Mouse (Mus musculus) hindbrain, embryonic 10.5 days (tissue): ENCODE data around the gene Gm8332. TPM values are rescaled to one million over a fixed set of nuclear protein-coding genes. Genes with fewer than 3 reads are reported as not detected.
"Not testable (repeated sequence)": the region's sequence is repeated elsewhere in the genome, so short reads cannot be mapped to it uniquely, and the experiment has no call there.

Experiments used
- DNase-seq: peaks from one replicate; pipeline ENCODE4 v3.0.0-alpha.2; 2017; ENCODE audit warnings: low spot score
- H3K27ac ChIP-seq: fragments of 300-500 bp; sonication (generic); 2 replicates; pipeline ENCODE4 v1.5.1; 2016; ENCODE audit warnings: mild to moderate bottlenecking, moderate library complexity
- H3K27me3 ChIP-seq: fragments of 300-500 bp; sonication (generic); 2 replicates; pipeline ENCODE4 v1.6.1; 2016; ENCODE audit warnings: mild to moderate bottlenecking; ENCODE audit not compliant: poor library complexity, insufficient read depth, severe bottlenecking
- H3K36me3 ChIP-seq: fragments of 300-500 bp; sonication (generic); 2 replicates; pipeline ENCODE4 v1.6.1; 2016; ENCODE audit warnings: mild to moderate bottlenecking, moderate library complexity
- H3K4me1 ChIP-seq: fragments of 300-500 bp; sonication (generic); replicated peaks from 2 replicates; pipeline ENCODE4 v1.6.1; 2016; ENCODE audit warnings: mild to moderate bottlenecking
- H3K4me3 ChIP-seq: fragments of 300-500 bp; sonication (generic); 2 replicates; pipeline ENCODE4 v1.5.1; 2016; ENCODE audit warnings: mild to moderate bottlenecking, moderate library complexity
- H3K9me3 ChIP-seq: fragments of 300-500 bp; sonication (generic); 2 replicates; pipeline ENCODE4 v1.6.1; 2016; ENCODE audit warnings: mild to moderate bottlenecking, moderate library complexity
- WGBS: fragments of 180-500 bp; shearing (Covaris S2); methylation state at CpG from one replicate; pipeline ENCODE4 v1.1.7; 2016; 5-methylcytosine and 5-hydroxymethylcytosine counted together
- polyA plus RNA-seq: library from polyadenylated mRNA; unstranded; fragments of >200 nt; fragmentation: Nextera tagmentation; extraction: Ambion mirVana; gene quantifications from 2 replicates; pipeline ENCODE4 v1.2.1, GENCODE M21; 2016

Gene Gm8332
- not detected in 2 replicates for polyA plus RNA-seq

DNA sequence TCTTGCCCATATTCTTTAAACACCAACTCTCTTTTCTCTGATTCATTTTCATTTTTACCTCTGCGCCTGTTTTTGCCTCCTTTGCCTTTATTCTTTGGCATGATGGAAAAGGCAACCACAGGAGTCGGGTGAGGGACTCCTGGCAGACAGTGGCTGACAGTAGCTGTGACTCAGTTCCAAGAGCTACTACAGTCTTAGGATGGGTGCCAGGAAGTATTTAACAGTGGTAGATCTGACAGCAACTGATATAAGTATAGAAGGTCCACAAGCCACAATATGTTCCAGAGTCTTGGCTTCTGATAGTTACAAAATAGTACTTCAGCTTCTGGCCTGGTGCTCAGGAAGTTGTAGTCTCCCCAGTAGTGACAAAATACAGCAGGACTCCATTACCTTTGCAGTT lies at the start of gene Gm8332:
TSS of gene Gm8332 (minus strand) at position 101 of the 400 bp plus-strand sequence.
- H3K27me3 ChIP-seq, H3K36me3 ChIP-seq, H3K27ac ChIP-seq, DNase-seq, H3K4me1 ChIP-seq, H3K9me3 ChIP-seq, H3K4me3 ChIP-seq: not testable (repeated sequence)
- WGBS, result 81% methylated on average over 2 of the region's 2 CpGs

DNA sequence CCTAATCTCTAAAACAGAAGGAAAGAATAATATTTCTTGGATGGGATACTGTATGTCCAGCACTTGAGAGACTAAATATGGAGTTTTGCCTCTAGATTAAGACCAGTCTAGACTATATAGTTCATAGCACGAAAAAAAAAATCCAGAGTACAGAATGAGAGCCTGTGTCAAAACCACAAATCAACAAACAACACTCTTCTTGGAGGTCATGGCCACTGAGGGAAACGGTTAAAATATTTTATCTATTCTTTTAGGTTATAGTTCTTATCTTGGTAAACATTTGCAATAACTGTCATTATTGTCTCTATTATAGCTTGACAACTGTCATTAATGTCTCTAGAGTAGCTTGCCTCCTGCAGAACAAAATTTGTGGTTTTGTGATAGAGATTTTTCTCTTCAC lies 47.3 kb upstream of the Gm8332 start:
- DNase-seq, H3K9me3 ChIP-seq, H3K4me3 ChIP-seq, H3K4me1 ChIP-seq, H3K27ac ChIP-seq, H3K27me3 ChIP-seq, H3K36me3 ChIP-seq: not testable (repeated sequence)
- WGBS, result 77% methylated on average over 2 of the region's 2 CpGs

DNA sequence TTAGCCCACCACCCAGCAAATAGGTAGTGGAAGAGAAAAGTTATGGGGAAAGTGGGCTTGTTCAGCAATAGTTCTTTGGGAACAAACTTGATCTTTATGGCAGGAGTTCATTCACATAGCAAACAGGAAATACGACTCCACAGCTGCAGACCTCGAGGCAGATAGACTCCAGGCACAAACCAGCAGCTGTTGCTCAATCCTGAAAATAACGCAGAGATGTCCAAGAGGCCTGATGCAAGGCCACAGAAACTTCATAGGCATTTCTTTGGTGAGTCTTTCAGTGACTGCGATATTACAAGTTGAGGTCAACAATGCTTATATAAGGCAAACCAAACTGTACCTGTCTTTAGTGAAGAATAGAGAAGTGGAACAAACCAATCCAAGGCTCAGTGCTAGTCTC lies 43.2 kb upstream of the Gm8332 start:
- 79% methylated on average over 4 of the region's 4 CpGs for WGBS
- not testable (repeated sequence) for H3K4me1 ChIP-seq

DNA sequence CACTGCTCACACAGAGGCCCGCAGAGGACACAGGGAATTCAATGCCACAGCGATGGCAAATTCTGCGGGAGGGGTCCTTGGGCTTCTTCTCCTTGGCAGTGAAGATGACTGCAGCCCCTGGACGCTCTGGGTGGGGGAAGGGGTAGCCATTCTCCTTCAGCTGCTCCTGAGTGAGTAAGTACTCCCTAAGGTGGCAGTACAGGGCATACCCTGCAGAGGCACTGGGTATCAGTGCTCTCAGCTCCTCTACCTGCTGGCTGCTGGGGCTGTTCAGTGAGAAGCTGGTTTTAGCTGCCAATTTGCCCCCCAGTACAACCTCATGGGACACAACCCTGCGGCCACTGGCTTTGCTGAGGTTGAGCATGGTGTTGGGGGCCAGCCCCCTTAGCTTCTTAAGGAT lies 35.3 kb upstream of the Gm8332 start:
- 88% methylated on average over 5 of the region's 5 CpGs for WGBS
- not testable (repeated sequence) for H3K4me3 ChIP-seq, DNase-seq, H3K27ac ChIP-seq, H3K4me1 ChIP-seq, H3K27me3 ChIP-seq, H3K36me3 ChIP-seq
- H3K9me3 ChIP-seq, result peaks cover 11% of the 10 kb centered on the region

More for the DNA sequence above, 43.2 kb upstream of the Gm8332 start:
- H3K4me3 ChIP-seq, H3K27me3 ChIP-seq, H3K27ac ChIP-seq, H3K36me3 ChIP-seq, H3K9me3 ChIP-seq, DNase-seq: not testable (repeated sequence)

DNA sequence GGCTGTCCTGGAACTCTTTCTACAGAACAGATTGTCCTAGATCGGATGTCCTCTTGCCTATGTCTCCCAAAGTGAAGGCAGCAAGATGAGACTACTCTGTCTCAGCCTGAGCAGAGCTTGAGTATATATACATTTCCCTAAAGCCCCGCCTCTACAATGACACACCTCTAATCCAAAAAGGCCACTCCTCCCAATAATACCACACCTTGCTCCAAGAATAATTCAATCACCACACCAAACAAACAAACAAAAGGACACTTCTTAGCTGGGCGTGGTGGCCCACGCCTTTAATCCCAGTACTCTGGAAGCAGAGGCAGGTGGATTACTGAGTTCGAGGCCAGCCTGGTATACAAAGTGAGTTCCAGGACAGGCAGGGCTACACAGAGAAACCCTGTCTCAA lies 24.5 kb upstream of the Gm8332 start, which contains the start of gene Gm5662:
TSS of gene Gm5662 (minus strand) at position 101 of the 400 bp plus-strand sequence.
- WGBS, result 84% methylated on average over 5 of the region's 5 CpGs
- H3K27me3 ChIP-seq, H3K4me3 ChIP-seq, DNase-seq, H3K4me1 ChIP-seq, H3K36me3 ChIP-seq, H3K27ac ChIP-seq, H3K9me3 ChIP-seq: not testable (repeated sequence)

DNA sequence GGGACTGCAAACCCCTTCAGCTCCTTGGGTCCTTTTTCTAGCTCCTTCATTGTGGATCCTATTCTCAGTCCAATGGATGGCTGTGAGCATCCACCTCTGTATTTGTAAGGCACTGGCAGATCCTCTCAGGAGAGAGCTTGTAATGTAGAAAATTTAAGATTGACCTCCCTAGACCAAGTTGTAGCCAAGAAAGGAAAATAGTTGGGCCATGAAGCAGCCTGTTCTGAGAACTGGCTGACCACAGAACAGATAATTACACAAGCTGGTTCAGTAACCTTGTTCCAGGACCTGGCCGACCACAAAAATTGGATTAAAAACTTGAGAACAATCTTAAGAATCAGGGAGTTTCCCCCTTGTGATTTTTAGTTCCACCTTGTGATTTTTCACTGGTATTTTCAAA lies 7.3 kb upstream of the Gm8332 start:
- no peaks in the 10 kb centered on the region for H3K36me3 ChIP-seq
- no peak overlapping the region for H3K27ac ChIP-seq
- 49% methylated on average over 1 of the region's 1 CpGs for WGBS
- no peaks in the 10 kb centered on the region for H3K4me1 ChIP-seq
- H3K27me3 ChIP-seq, result no peaks in the 10 kb centered on the region
- H3K9me3 ChIP-seq, result peaks cover 9% of the 10 kb centered on the region; the same call in 1 of the 2 replicates
- no peak overlapping the region for H3K4me3 ChIP-seq
- DNase-seq, result no peak

DNA sequence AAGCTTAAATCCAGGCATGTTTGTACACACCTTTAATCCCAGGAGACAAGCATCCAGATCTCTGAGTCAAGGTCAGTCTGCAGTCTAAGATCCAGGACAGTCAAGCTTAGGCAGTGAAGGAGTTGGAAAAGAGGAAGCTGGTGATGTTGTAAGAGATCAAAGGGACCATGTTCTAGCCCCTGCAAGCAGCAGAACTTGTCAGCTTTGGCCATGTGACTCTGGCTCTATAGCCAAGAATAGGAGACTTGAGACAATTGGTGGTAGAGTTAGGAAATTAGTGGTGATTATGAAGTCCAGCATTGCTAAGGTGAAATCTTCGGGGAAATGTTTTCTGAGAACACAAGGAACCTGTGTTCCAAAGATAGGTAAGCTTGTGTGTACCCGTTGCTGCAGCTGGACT lies 6.0 kb upstream of the Gm8332 start:
- H3K4me1 ChIP-seq, DNase-seq, H3K4me3 ChIP-seq, H3K27ac ChIP-seq, H3K36me3 ChIP-seq, H3K27me3 ChIP-seq, H3K9me3 ChIP-seq: not testable (repeated sequence)
- 65% methylated on average over 2 of the region's 2 CpGs for WGBS

DNA sequence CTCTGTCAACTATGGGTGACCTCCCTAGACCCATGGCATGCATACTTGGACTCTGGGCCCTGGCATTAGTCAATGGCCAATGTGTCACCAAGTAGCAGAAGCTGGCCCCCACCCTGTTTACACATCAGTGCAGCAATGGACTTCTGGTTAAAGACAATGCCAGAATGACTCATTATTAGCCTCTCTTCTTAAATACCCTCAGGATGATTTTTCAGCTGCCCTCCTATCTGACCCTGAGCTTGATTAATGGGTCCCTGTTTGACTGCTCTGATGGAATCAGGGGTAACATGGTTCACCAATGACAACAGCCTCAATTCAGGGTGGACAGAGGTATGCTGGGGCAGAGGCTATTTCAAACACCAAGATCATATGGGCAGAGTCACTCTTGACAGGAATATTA lies 4.1 kb downstream of the Gm8332 start:
- not testable (repeated sequence) for H3K27me3 ChIP-seq, H3K4me1 ChIP-seq, DNase-seq, H3K4me3 ChIP-seq, H3K27ac ChIP-seq, H3K9me3 ChIP-seq, H3K36me3 ChIP-seq

DNA sequence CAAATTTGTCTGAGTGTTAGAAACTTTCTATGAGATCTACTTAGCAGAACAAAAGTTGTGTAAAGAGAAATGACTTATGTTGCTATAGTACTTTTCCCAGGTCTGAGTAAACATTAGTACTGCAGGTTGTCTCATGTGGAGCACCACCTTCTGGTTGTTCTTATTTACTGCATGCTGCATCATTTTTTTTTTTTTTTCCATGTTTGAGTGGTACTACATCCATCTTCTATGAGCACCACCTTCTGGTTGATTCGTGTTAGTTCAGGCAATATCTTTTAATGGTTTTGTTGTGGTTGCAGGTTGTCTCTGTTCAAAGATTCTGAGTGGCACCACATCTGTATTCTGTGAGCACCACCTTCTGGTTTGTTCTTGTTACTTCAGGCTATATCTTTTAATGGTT lies 7.0 kb downstream of the Gm8332 start:
- not testable (repeated sequence) for H3K4me1 ChIP-seq, H3K36me3 ChIP-seq, H3K27me3 ChIP-seq, DNase-seq, H3K27ac ChIP-seq, H3K9me3 ChIP-seq, H3K4me3 ChIP-seq
- 48% methylated on average over 1 of the region's 1 CpGs for WGBS

DNA sequence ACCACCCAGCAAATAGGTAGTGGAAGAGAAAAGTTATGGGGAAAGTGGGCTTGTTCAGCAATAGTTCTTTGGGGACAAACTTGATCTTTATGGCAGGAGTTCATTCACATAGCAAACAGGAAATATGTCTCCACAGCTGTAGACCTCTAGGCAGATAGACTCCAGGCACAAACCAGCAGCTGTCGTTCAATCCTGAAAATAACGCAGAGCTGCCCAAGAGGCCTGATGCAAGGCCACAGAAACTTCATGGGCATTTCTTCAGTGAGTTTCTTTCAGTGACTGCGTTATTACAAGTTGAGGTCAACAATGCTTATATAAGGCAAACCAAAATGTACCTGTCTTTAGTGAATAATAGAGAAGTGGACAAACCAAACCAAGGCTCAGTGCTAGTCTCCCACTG lies 30.5 kb downstream of the Gm8332 start:
- Histone ChIP-seq H3K4me3 (no peak overlapping the region), H3K36me3 (no peaks in the 10 kb centered on the region), H3K27me3 (no peaks in the 10 kb centered on the region), H3K4me1 (no peaks in the 10 kb centered on the region), H3K27ac (no peak overlapping the region), H3K9me3 (0 out of 2 replicates have a peak, but pooled peaks cover 8% of the 10 kb centered on the region)
- 92% methylated on average over 3 of the region's 3 CpGs for WGBS
- no peak for DNase-seq

DNA sequence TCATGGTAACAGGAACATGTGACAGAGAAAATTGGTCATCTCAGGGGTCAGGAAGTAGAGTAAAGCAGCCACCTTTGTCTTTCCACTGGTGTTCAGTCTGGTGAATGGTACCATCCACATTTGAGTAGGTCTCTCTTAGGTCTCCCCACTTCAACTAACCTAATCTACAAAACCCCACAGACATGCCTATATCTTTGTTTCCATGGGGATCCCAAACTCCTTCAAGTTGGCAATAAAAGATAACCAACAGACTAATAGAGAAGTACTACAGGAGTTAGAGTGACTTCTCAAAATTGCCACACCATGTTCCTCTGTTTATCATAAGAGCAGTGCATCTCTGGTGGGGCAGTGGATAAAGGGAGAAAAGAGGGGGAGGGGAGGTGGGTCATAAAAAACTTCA lies 31.8 kb downstream of the Gm8332 start:
- H3K4me3 ChIP-seq, H3K9me3 ChIP-seq, H3K36me3 ChIP-seq, DNase-seq, H3K4me1 ChIP-seq, H3K27ac ChIP-seq, H3K27me3 ChIP-seq: not testable (repeated sequence)

DNA sequence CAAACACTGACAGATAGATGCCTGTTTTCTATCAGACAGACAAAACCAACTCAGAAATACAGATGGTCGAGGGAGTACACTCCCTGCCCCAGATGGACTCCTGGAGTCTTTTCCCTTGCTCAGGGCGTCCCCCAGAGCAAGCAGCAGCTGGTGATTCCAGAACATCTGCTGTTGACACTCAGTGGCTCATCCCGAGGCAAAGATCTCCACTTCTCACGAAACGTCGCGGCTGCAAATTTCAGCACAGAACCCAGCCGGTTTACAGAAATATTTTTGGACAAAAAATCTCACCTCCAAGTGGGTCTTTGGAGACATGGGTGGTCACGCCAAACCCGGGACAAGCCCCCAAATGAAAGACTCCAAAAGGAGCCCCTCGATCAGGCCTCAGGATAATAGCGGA lies 35.3 kb downstream of the Gm8332 start:
- no peaks in the 10 kb centered on the region for H3K27me3 ChIP-seq
- H3K4me1 ChIP-seq, result no peaks in the 10 kb centered on the region
- H3K9me3 ChIP-seq, result peaks cover 8% of the 10 kb centered on the region
- H3K27ac ChIP-seq, result no peak overlapping the region
- DNase-seq, result no peak
- no peak overlapping the region for H3K4me3 ChIP-seq
- WGBS, result 86% methylated on average over 12 of the region's 12 CpGs
- H3K36me3 ChIP-seq, result no peaks in the 10 kb centered on the region

DNA sequence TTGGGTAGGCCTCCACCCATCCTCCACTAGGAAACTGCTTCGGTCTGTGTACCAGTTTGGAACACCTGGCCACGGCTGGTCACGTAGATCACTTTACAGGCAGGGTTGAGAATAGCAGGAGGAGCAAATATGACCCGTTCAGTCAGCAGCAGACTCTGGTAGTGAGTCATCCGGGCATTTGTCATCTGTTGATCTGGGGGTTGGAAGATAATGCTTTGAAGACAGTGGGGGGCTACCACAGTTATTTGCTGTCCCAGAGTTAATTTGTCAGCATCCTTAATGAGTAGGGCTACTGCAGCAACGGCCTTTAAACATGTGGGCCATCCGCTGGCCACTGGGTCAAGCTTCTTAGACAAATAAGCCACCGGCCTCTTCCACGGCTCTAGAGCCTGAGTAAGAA lies 38.4 kb downstream of the Gm8332 start:
- H3K9me3 ChIP-seq, DNase-seq, H3K4me3 ChIP-seq, H3K4me1 ChIP-seq, H3K36me3 ChIP-seq, H3K27ac ChIP-seq, H3K27me3 ChIP-seq: not testable (repeated sequence)
- 89% methylated on average over 9 of the region's 9 CpGs for WGBS

DNA sequence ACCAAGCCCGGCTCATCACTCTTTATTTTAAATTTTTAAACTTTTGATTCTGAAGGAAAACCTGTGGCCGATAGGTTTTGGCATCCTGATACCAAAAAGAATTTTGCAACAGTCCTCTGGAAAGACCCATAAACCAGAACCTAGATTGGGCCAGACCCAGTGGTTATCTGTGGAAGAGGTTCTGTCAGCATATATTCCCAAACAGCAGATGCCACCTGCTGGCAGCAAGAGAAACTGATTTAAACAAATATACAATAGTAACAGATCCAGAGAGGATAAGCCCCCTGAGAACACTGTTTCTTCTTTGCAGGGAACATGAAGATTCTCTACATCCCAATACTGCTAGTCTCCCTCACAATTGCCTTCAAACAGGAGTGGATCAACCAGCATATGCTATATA lies 47.0 kb downstream of the Gm8332 start:
- Histone ChIP-seq H3K36me3 (no peaks in the 10 kb centered on the region), H3K27ac (no peak overlapping the region), H3K4me3 (no peak overlapping the region), H3K27me3 (no peaks in the 10 kb centered on the region), H3K4me1 (no peaks in the 10 kb centered on the region), H3K9me3 (no peaks in the 10 kb centered on the region; the same call in 1 of the 2 replicates)
- no peak for DNase-seq
- 88% methylated on average over 2 of the region's 2 CpGs for WGBS
